Comparison of ENCODE assay signal across 9 mouse cellular contexts in genomic region chr15:80697564-80697963, GRCm38 (mm10). TPM values are rescaled to one million over a fixed set of nuclear protein-coding genes. Genes with fewer than 3 reads are reported as not detected.
DNase-seq lines count a peak whose midpoint lies in the region; ATAC-seq and TF ChIP-seq lines count a peak whose summit lies in the region.
"Had no signal": no experiment of that assay in that cellular context is flagged by ENCODE, and none has a peak within 500 bp of the region (broad histone marks: within the 10 kb centered on the region; RNA-seq: fewer than 3 reads in every experiment).

No protein-coding gene starts in this region.

- no peak overlapping the region for H3K4me3 ChIP-seq in lung, postnatal 0 days (ENCODE audit: low read depth, low read length)

- no peak for ATAC-seq in lung, postnatal 0 days
- peak; percentile 48 for ATAC-seq in megakaryocyte, adult 5-6 weeks (ENCODE audit: poor library complexity, severe bottlenecking)

- H3K27ac ChIP-seq in lung, postnatal 0 days (ENCODE audit: low read length) = no peak overlapping the region

- no peak for TF ChIP-seq CTCF in lung, postnatal 0 days (IDR thresholded peaks at IDR 0.05)

- no peaks in the 10 kb centered on the region for H3K27me3 ChIP-seq in lung, postnatal 0 days (replicated peaks; ENCODE audit: insufficient read depth, low read length)

- no peaks in the 10 kb centered on the region for H3K4me1 ChIP-seq in lung, postnatal 0 days (ENCODE audit: insufficient read depth, low read depth, low read length)

- TF ChIP-seq EP300 in lung, postnatal 0 days (IDR thresholded peaks at IDR 0.05) = no peak

- H3K4me2 ChIP-seq in lung, postnatal 0 days (replicated peaks; ENCODE audit: low read depth, low read length) = no peak overlapping the region

- DNase-seq in embryo, embryonic 10 days (ENCODE audit: low spot score) = peak; percentile 49
- DNase-seq in embryo, embryonic 9.5 days (ENCODE audit: extremely low spot score) = no peak
- peak; percentile 8 to 29 for DNase-seq in lung, postnatal 4 days
- no peak for DNase-seq in lung, postnatal 0 days (ENCODE audit: low spot score)
- peak; percentile 82 for DNase-seq in thymus, postnatal 25 days
- no peak for DNase-seq in gastrocnemius, postnatal 4 days (ENCODE audit: low spot score in 2 of 2)
- DNase-seq in right cerebral cortex, postnatal 4 days = no peak
- DNase-seq: liver had no signal

- H3K36me3 ChIP-seq in lung, postnatal 0 days (ENCODE audit: insufficient read depth, low read length) = no peaks in the 10 kb centered on the region

- WGBS in lung, postnatal 0 days = 26% methylated on average over 5 of the region's 5 CpGs

- H3K9ac ChIP-seq in lung, postnatal 0 days (replicated peaks; ENCODE audit: low read depth) = no peak overlapping the region

- H3K9me3 ChIP-seq in lung, postnatal 0 days (ENCODE audit: low read length) = no peaks in the 10 kb centered on the region

RNA-seq across cellular contexts. Expression of gene Tnrc6b, which starts 13.5 kb away (rescaled TPM):
- 10.1 and 11.7 TPM in 2 replicates for polyA plus RNA-seq in lung, postnatal 0 days (2015; fragmentation: Nextera tagmentation; extraction: Ambion mirVana)
- total RNA-seq in megakaryocyte, adult 5-6 weeks (2015) = 41.6 and 54.7 TPM in 2 replicates
- 32.1 and 40.2 TPM in 2 replicates for total RNA-seq in megakaryocyte, adult 5-6 weeks (2017)
- total RNA-seq in gastrocnemius, postnatal 4 days (2021) = 10 to 100 TPM; 80.8 to 81.1 TPM

RNA-seq across cellular contexts. Expression of gene Fam83f, which starts 25.9 kb away (rescaled TPM):
- polyA plus RNA-seq in lung, postnatal 0 days (2015; fragmentation: Nextera tagmentation; extraction: Ambion mirVana) = 0.73 and 0.80 TPM in 2 replicates
- total RNA-seq in megakaryocyte, adult 5-6 weeks (2015) = 1.0 and 1.5 TPM in 2 replicates
- 1.7 and 2.6 TPM in 2 replicates for total RNA-seq in megakaryocyte, adult 5-6 weeks (2017)
- total RNA-seq in gastrocnemius, postnatal 4 days (2021) = under 1 TPM; 0.70 to 0.93 TPM

Comparison
In these comparisons a context has a peak if more than half of its experiments do, and no peak if none do; other contexts are left out.
1. DNase-seq: peak in embryo, embryonic 10 days (single experiment), lung, postnatal 4 days (2 of 2) and thymus, postnatal 25 days (single experiment); none in embryo, embryonic 9.5 days (single experiment), lung, postnatal 0 days (single experiment), gastrocnemius, postnatal 4 days (0 of 2) and right cerebral cortex, postnatal 4 days (single experiment).